Mouse (Mus musculus): ENCODE measurements around the gene Fbxl16.

Fbxl16 gene

DNA sequence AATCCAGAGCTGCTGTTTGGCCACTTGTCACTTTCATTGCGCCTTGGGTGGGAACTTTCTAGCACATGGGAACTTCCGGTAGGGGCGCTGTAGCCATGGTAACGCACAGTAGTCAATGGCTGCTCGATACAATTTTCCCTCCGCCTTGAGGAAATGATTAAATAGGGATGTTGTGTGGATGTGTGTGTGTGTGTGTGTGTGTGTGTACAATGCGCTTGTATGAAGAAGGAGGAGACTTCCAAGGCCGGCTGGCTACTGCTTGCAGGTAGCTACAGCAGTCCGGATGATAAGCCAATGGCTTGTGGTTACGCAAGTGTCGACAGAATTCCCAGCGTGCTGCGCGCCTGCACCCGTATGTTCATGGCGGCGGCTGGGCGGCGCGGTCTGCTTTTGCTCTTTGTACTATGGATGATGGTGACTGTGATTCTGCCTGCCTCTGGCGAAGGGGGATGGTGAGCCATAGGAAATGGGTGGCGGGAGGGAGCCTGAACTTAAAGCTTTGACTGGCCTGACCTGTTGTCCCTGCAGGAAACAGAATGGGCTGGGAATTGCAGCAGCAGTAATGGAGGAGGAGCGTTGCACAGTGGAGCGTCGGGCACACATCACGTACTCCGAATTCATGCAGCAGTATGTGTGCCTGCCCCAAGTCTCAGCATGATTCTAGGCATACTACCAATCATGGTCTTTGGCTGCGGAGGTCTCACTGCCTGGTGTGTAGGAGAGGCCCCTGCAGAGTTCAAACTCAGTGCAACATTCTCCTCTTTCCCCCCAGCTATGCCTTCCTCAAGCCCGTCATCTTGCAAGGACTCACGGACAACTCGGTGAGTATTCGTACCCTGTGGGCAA lies 20.1 kb downstream of the Fbxl16 start, which contains the start of gene Jmjd8:
Jmjd8 (plus strand) TSS at position 156 of the 846 bp plus-strand sequence.
- no peak for DNase-seq (ENCODE audit: low spot score)

DNA sequence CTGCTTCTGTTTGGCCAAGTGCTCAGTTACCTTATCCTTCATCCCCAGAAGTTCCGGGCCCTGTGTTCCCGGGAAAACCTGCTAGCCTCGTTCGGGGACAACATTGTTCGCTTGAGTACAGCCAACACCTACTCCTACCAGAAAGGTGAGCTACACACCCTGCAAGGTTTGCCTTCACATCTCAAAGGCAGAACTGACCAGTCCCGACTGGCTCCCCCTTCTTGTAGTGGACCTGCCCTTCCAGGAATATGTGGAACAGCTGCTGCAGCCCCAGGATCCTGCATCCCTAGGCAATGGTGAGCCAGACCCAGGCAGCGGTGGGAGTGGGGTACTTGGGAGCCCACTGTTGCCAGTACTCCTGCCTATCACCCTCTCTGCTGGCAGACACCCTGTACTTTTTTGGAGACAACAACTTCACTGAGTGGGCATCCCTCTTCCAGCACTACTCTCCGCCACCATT lies 20.7 kb downstream of the Fbxl16 start:
- no peak for DNase-seq (ENCODE audit: low spot score)

DNA sequence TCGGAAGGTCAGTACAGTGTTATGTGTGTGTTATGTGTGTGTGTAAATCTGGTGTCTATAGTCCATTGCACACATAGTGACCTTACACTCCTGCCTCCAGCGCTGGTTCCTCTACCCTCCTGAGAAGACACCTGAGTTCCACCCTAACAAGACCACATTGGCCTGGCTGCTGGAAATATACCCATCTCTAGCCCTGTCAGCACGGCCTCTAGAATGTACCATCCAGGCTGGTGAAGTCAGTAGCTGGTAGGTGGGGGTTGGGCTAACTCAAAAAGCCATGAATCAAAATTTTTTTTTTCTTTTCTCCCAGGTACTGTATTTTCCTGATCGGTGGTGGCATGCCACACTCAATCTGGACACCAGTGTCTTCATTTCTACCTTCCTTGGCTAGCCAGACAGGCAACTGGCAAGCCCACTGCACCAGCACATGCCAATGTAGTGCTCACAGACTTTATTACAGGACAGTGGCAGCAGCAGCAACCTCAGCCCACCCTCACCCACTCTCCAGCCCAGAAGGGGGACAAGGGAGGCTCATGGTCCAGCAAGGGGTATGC lies 21.4 kb downstream of the Fbxl16 start:
- DNase-seq (ENCODE audit: low spot score), result no peak

DNA sequence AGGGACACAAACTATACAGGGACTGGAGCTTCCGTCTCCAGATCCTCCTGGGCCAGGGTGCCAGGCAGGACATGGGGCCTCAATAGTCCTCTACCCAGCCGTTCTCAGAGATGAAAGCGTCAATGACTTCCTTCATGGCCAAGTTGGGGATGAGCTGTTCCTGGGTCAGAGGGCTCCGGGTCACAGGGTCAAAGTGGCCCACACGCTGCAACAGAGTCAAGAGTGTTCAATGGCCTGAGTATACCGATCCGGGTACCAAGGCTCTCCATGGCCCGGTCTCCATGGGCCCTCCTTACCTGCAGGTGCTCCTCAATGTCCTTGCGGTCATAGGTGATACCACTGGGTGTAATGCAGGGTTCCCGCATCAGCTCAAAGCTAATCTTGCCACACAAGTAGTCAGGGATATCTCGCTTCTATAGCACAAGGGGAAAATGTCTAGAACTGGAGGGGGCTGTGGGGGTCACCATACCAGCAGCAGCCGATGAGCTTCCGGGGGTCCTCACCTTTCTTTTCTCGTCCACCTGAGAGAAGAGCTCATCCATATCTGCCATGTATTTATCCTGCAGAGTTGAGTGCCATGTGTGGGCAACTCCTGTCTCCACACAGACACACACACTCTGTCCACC lies 22.0 kb downstream of the Fbxl16 start:
- DNase-seq (ENCODE audit: low spot score), result no peak

DNA sequence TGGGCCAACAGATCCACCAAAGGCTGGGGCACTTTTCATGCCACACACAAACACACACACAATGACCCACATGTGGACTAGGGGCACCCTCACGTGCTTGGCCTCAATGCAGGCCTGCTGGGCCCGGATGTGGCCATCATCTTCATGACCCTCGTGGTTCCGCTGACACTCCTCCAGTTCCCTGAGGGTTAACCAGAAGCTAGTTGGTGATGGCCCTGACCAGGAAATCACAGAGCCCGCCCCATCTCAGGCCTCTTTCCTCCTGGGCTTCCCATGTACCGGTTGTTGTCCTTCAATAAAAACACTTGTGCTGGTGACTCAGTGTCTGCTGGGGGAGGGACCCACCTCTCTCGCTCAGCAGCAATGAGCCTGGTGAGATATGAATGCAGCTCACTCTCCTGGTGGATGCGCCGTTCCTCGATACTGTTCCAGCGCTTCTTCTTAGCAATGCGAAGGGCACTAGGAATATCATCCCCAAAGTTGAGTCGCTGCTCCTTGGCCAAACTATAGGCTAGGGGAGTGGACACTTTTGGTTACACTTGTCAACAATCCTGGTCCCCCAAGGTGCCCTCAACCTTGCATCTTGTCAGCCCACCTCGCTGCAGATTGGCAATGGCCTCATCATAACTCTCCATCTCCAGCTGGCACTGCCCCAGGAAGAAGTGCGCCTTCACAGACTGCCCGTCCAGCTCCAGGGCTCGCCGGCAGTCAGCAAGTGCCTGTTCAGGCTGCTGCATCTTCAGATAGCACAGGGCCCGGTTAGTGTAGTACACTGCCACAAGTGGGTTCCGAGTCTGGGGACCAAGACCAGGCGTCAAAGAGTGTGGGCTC lies 22.8 kb downstream of the Fbxl16 start:
- DNase-seq (ENCODE audit: low spot score), result no peak

DNA sequence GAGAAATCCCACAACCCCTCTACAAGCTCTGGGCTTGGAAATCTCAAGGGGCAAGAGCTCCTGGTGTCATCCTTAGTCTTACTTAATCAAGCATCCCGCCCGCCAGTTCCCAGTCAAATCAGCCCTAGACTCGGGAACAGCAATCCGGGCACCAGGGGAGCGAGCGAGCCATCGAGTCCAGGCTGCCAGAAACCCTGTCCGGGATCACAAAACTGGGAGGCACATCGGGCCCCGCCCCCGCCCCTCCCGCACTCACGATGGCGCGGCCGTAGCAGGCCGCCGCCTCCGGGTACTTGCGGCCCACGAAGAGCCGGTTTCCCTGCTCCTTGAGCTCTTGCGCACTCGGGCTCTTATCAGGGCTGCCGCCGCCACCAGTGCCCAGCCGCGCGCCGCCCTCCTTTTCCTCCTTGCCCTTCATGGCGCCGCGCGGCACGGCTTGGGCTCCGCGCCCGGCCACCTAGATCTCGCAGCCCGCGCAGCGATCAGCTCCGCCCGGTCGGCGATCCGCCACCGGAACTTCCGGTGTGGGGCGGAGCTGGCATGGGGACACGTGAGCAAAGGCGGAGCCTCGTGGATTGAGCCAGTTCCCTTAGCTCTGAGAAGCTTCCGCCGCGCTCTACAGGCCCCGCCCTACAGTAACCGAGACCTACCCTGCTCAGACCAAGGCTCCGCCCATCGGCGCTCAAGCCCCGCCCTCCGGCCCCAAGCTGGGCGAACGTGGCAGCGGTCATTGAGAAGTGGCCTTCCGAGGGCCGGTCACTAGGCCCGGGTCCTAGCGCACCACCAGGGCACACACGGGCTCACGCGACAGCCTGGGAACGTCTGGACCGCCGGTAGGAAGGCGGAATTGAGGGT lies 23.8 kb downstream of the Fbxl16 start:
- DNase-seq (ENCODE audit: low spot score), result peak; percentile 99

DNA sequence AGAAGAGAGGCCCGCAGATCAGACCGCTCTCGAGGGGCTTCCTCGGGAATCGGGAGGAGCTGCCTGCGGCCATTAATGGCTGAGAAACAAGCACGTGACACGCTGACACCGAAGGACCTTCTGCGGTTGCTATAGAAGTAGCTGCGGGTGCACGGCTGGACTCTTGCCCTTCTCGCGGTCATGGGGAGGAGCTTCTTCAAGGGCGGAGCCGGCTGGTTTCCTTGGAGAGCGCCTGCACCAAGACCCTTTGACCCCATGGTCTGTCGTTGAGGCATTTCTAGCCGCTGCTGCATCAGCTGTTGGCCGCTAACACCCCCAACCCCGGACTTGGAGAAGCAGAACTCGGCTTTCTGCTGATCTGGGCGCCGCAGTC lies 24.4 kb downstream of the Fbxl16 start, which contains the start of gene Stub1:
Stub1 (minus strand) TSS at position 114 of the 373 bp plus-strand sequence.
- DNase-seq (ENCODE audit: low spot score), result peak; percentile 94

DNA sequence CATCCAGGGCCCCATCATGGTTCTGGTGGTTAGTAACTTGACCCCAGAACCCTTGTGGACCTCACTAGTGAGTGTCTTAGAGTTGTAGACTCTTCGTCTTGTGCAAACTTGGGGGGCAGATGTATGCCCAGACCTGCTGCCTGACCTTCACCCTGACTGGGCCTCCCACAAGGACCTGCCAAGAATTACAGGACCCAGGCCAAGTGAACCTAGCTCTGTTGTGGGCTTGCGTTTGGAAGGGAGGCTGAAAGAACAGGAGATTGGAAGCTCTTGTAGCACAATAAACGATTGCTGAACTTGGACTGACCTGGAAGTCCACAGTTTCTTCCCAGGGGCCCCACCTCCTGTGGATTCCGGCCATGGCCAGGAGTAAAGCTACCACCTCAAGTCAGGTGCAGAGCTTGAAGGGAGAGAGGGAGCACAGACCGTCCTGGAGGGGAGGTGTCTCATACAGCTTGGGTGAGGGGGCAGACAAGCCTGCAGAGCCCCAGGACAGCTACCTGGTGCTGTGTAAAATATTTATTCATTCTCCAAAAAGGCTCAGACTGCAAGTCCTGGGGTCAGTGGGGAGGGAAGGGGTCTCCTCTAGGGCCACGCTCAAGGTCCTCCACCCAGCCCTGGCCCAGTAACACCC lies 25.2 kb downstream of the Fbxl16 start:
- DNase-seq (ENCODE audit: low spot score), result no peak

DNA sequence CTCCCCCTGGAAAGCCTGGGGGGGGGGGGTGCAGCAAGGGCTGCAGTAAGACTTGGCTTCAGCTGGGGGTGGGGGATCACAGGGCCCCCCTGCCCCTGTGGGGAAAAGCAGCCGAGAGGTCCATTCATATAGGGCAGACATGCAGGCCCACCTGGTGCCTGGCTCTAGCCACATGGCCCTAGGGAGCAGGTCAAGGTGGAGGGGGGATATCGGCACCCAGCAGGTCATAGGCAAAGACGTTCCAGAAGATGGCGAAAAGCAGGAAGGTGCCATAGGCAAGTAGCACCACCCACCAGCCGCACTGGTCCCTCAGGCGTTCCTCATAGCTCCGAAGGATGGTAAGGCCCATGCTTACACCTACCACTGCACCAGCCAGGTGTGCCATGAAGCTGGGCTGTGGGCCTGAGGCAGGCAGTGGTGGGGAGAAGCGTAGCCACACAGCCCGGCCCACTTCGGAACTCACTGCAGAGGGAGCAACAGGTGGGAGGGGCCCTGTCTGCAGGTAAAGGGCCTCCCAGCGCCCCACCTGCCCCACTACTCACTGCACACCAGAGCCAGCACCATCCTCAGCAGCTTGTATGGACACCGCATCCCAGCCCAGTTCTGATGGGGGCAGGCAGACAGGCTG lies 25.8 kb downstream of the Fbxl16 start:
- DNase-seq (ENCODE audit: low spot score), result no peak

DNA sequence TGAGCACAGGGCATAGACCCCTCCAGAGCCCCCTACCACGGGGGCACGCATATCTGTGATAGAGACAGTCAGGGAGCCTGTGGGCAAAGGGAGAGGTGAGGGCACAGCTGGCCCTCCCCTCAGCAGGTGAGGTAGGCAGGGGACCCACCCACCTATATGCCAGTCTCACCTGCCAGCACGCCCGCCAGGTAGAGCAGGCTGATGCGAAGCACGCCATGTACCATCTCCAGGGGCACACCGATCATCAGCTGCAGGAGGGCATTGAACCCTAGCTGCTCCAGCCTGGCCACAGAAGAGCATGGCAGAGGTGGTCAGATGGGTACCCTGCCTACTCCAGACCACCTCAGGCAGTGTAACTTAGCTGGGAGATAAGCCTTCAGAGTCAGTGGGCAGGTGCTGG lies 26.4 kb downstream of the Fbxl16 start:
- no peak for DNase-seq (ENCODE audit: low spot score)

DNA sequence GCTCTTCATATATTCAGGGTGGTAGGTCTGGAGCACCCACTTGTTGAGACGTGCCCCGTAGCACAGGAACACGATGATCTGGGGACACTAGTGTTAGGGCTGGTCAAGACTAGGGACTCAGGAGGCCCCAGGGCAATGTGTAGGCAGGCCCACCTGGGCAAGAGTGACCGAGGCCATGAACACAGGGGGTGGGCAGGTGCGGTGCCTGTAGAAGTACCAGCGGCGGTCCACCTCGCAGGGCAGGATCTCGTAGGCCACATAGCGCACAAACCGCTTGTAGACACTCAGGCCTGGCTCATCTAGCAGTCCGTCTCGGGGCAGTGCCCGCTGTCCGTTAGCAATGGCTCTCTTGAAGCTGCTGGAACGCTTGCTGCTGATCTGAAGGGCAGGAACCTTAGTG lies 26.9 kb downstream of the Fbxl16 start:
- no peak for DNase-seq (ENCODE audit: low spot score)

DNA sequence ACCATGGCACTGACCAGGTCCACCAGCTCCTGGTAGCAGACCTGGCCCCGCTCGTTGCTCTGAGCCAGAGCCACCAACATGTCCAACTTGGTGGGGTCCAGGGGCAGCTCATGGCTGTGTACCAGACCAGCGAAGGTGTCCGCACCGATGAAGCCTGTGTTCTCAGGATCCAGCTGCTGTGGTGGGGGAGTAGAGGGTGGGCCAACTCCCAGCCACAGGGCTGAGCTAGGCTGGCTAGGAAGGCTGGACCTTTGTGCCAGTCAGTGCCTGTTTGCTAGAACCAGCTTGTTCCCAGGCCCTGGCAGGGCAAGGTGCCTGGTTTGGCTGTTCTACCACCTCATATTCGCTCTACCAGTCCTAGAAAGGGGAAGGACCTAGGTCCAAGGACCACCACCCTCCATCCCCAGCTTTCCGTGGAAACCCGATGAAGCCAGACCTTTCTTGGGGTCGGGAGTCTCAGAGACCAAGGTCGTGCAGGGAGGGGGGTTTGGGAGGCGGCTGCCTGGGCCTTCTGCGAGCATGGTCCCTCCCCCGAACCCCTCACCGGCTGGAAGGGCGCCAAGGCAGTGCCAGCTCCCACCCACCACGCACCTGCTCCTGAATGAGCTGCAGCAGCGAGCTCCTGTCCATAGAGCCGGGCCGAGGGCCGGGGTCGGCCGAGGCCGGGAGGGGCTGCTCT lies 27.7 kb downstream of the Fbxl16 start:
- DNase-seq (ENCODE audit: low spot score), result no peak

DNA sequence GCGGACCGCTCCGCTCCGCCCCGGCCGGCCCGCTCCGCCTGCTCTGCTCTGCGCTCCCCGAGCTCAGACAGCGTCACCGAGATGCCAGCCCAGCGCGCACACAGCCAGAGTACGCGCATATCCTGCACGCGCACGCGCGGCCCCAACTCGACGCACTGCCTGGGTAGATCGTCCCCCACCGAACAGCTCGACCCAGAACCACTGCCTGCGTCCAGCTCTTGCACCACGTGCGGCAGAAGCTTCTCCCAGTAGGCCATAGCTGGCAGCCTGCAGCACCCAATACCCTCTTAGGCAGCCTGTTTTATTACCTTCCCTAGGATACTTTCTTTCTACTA lies 28.2 kb downstream of the Fbxl16 start, which contains the start of gene Rhbdl1:
Rhbdl1 (minus strand) TSS at position 220 of the 335 bp plus-strand sequence.
- peak; percentile 71 for DNase-seq (ENCODE audit: low spot score)

DNA sequence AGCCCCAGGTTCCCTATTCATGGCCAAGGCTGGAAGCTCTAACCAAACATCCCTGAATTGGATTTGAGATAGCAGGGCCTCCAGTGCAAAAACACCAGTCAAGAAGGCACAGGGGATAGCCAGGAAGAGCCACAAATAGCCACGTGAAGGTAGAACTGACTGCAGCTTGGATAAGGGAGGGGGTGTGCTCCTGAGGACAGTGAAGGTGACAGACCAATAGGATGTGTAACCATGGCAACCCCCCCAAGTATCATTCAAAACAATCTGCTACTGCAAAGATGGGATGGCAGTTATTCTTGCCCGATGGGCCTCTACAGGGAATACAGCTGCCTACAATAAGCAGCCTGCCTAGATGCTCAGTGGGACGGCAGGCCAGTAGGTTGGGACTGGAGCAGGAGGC lies 28.6 kb downstream of the Fbxl16 start:
- DNase-seq (ENCODE audit: low spot score), result no peak

DNA sequence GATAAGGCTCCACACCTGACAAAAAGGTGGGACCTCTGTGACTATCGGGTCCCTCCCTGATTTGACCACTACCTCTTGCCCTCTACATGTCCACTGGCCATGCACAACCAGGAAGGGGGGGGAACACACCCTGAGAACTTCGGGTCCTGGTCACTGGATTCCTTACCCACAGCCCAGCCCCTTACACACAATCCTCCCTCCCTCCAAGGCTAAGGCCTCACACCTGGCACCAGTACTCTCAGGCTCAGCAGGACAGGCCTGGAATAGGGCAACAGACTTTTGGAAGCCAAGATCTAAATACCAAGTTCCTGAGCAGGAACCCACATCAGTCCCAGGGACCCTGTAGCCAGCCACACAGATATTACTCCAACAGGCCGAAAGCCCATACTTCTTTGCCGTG lies 30.0 kb downstream of the Fbxl16 start:
- no peak for DNase-seq (ENCODE audit: low spot score)

DNA sequence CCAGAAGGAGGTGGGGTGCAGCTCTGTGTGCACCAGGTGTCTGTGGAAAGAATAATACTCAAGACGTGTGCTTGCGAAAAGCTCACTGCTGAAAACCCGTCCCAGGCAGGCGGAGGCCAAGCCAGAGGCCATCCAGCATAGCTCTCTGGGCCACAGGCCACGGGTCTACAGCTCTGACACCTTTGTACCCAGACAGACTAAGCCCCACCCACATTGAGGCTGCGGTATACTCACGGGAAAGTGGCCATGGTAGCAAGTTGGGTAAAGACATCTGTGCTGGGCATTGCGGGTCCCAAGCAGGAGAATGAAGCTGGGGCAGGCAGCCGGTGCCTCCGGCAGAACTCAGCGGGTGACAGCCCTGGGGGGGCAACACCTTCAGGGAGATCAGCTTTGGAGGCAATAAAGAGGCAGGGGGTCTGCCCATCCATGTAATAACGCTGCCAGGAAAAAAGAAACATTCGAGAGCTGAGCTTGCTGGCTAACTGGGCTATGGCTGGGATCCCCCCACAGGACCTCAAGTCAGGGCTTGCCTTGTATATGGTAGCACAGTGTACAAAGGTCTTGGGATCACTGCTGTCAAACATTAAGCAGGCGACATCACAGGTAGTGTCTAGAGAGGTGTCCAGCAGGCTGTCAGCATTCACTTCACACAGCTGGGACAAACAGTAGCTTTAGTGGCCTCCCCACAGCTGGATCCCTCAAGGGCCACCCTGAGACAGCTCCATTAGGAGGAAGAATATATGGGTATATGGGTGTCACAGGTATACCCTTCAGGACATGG lies 30.8 kb downstream of the Fbxl16 start:
- no peak for DNase-seq (ENCODE audit: low spot score)

DNA sequence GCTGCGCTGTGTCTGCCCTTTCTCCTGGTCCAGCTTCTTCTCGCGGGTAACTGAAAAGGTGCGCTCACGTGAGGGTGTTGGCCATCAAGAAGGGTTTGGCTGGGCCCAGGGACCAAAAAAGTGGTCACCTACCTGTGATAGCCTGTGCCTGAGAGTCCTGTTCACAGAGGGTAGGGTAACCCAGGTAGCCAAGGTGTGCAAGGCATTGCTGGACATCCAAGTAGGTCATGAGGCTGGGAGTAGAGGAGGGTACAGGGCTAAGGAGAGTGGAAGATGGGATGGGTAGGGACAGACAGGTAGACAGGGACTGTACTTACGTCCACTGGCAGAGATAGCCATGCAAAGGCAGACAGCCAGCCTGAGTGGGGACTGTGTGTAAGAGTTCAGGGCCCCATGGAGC lies 31.6 kb downstream of the Fbxl16 start:
- no peak for DNase-seq (ENCODE audit: low spot score)

DNA sequence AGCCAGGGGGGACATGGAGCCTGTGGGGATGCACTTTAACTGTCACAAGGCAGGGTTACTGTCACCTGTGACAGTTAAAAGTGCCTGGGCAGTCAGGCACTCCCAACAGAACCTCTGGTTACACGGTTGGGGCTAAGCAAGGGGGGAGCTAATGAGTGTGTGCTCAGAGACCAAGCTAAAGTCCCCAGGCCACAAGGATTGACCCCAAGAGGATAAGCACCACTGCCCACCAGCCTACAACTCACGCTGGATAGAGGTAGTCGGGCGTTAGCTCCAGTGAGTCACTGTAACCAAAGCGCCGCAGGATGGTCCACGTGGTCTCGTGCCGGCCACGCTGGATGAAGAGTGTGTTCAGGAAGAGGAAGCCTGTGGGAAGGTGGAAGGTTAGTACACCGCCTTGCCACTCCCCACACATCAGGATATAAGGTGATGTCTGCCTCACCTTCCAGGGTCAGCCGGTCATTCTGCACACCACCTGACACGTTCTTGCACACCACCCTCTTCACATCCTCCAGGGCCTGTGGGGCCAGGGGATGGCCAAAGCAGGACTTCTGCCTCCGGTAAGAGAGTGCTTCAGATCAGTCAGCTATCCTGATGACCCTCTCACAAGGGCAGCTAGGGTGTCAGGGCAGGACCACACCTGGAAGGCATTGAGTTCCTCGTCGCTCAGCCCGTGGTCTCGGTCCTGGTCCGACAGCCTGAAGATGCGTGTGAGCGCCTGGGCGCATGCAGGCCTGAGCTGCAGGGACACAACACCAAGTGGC lies 32.4 kb downstream of the Fbxl16 start, which contains the start of gene Gm20683:
Gm20683 (minus strand) TSS at position 647 of the 764 bp plus-strand sequence.
- DNase-seq (ENCODE audit: low spot score), result no peak
